In genomic region chr4:102569101-102569583, GRCm38 (mm10) we compare ENCODE assay signal across 8 mouse cellular contexts.
DNase-seq lines count a peak whose midpoint lies in the region; ATAC-seq lines count a peak whose summit lies in the region.

No protein-coding gene starts in this region.

- peaks cover 31% of the 10 kb centered on the region for H3K4me1 ChIP-seq in hindbrain, embryonic 15.5 days (replicated peaks)
- H3K4me1 ChIP-seq in hindbrain, embryonic 14.5 days (replicated peaks; ENCODE audit: control insufficient read depth, insufficient read depth, low read length) = peaks cover 23% of the 10 kb centered on the region
- H3K4me1 ChIP-seq in intestine, embryonic 16.5 days (ENCODE audit: control insufficient read depth, insufficient read depth, low read length) = peaks cover 31% of the 10 kb centered on the region

- DNase-seq in hindbrain, embryonic 14.5 days (ENCODE audit: low spot score) = no peak
- DNase-seq in MEL-GATA-1-ER (ENCODE audit: extremely low read depth, low read depth) = peak; percentile 60
- peak; percentile 44 to 61 for DNase-seq in spleen, adult 18-20 months
- DNase-seq in right cerebral cortex, adult 2 months (ENCODE audit: low spot score in 2 of 2) = no peak
- DNase-seq in right cerebral cortex, postnatal 10 days (ENCODE audit: low spot score in 2 of 2) = no peak
- no peak for DNase-seq in right cerebral cortex, postnatal 14 days

- no peak for ATAC-seq in hindbrain, embryonic 15.5 days (ENCODE audit: low FRiP score, low read depth)
- no peak for ATAC-seq in hindbrain, embryonic 14.5 days (ENCODE audit: low FRiP score)
- 0 out of 2 replicates have a peak, but pooled peaks have one; percentile 4 for ATAC-seq in intestine, embryonic 16.5 days

- 28% methylated on average over 8 of the region's 8 CpGs for WGBS in hindbrain, embryonic 15.5 days
- WGBS in hindbrain, embryonic 14.5 days = 24% methylated on average over 8 of the region's 8 CpGs
- 13% methylated on average over 8 of the region's 8 CpGs for WGBS in intestine, embryonic 16.5 days

- no peaks in the 10 kb centered on the region for H3K36me3 ChIP-seq in hindbrain, embryonic 15.5 days
- no peaks in the 10 kb centered on the region for H3K36me3 ChIP-seq in hindbrain, embryonic 14.5 days (replicated peaks; ENCODE audit: control insufficient read depth, insufficient read depth)
- H3K36me3 ChIP-seq in intestine, embryonic 16.5 days (ENCODE audit: control insufficient read depth, insufficient read depth, low read length) = no peaks in the 10 kb centered on the region

- H3K4me3 ChIP-seq in hindbrain, embryonic 15.5 days = no peak overlapping the region
- no peak overlapping the region for H3K4me3 ChIP-seq in hindbrain, embryonic 14.5 days (replicated peaks; ENCODE audit: low read length)
- no peak overlapping the region for H3K4me3 ChIP-seq in intestine, embryonic 16.5 days (ENCODE audit: low read length)

- H3K27me3 ChIP-seq in hindbrain, embryonic 15.5 days = no peaks in the 10 kb centered on the region
- peaks cover 4% of the 10 kb centered on the region; the same call in 1 of the 2 replicates for H3K27me3 ChIP-seq in hindbrain, embryonic 14.5 days (ENCODE audit: control insufficient read depth, insufficient read depth, low read length)
- H3K27me3 ChIP-seq in intestine, embryonic 16.5 days (replicated peaks; ENCODE audit: control insufficient read depth, insufficient read depth, low read length) = no peaks in the 10 kb centered on the region

- no peak overlapping the region for H3K9ac ChIP-seq in hindbrain, embryonic 15.5 days
- H3K9ac ChIP-seq in hindbrain, embryonic 14.5 days = no peak overlapping the region
- H3K9ac ChIP-seq in intestine, embryonic 16.5 days (ENCODE audit: low read depth, low read length) = no peak overlapping the region

- H3K4me2 ChIP-seq in hindbrain, embryonic 15.5 days = 0 out of 2 replicates have a peak overlapping the region, but pooled peaks have one; percentile 79
- no peak overlapping the region for H3K4me2 ChIP-seq in hindbrain, embryonic 14.5 days (replicated peaks)
- H3K4me2 ChIP-seq in intestine, embryonic 16.5 days (ENCODE audit: low read depth, low read length) = peak overlapping the region; percentile 15

- no peaks in the 10 kb centered on the region for H3K9me3 ChIP-seq in hindbrain, embryonic 15.5 days
- H3K9me3 ChIP-seq in hindbrain, embryonic 14.5 days (ENCODE audit: control insufficient read depth, low read length) = no peaks in the 10 kb centered on the region
- H3K9me3 ChIP-seq in intestine, embryonic 16.5 days (ENCODE audit: control insufficient read depth, low read length) = no peaks in the 10 kb centered on the region

- H3K27ac ChIP-seq in hindbrain, embryonic 15.5 days (replicated peaks) = peak overlapping the region; percentile 32; the same call in 1 of the 2 replicates
- H3K27ac ChIP-seq in hindbrain, embryonic 14.5 days = no peak overlapping the region
- H3K27ac ChIP-seq in intestine, embryonic 16.5 days (ENCODE audit: low read length) = peak overlapping the region; percentile 72

Comparison
In these comparisons a context has a peak if more than half of its experiments do, and no peak if none do; other contexts are left out.
1. DNase-seq: peak in MEL-GATA-1-ER (single experiment) and spleen, adult 18-20 months (2 of 2); none in hindbrain, embryonic 14.5 days (single experiment), right cerebral cortex, adult 2 months (0 of 2), right cerebral cortex, postnatal 10 days (0 of 2) and right cerebral cortex, postnatal 14 days (single experiment).